Mouse (Mus musculus) heart, embryonic 16.5 days (tissue): ENCODE data around the gene Pde9a. TPM values are rescaled to one million over a fixed set of nuclear protein-coding genes. Genes with fewer than 3 reads are reported as not detected.

Experiments
- ATAC-seq: fragments of 200-750 bp; cut with Nextera tagmentation; replicated peaks from 2 replicates; pipeline ENCODE4 v1.8.0; 2017; ENCODE audit warnings: moderate number of reproducible peaks; ENCODE audit not compliant: insufficient read depth, low FRiP score; ENCODE audit errors: extremely low read depth
- H3K27ac ChIP-seq: fragments of 300-500 bp; sonication (generic); 2 replicates; pipeline ENCODE4 v1.5.1; 2014; ENCODE audit warnings: mild to moderate bottlenecking, low read length, control low read depth, moderate library complexity
- H3K27me3 ChIP-seq: fragments of 300-500 bp; sonication (generic); 2 replicates; pipeline ENCODE4 v1.6.1; 2014; ENCODE audit warnings: low read length, mixed read lengths; ENCODE audit not compliant: control insufficient read depth, insufficient read depth
- H3K36me3 ChIP-seq: fragments of 300-500 bp; sonication (generic); 2 replicates; pipeline ENCODE4 v1.6.1; 2014; ENCODE audit not compliant: control insufficient read depth, insufficient read depth
- H3K4me1 ChIP-seq: fragments of 300-500 bp; sonication (generic); 2 replicates; pipeline ENCODE4 v1.6.1; 2014; ENCODE audit warnings: low read length, mixed read lengths; ENCODE audit not compliant: control insufficient read depth, insufficient read depth
- H3K4me2 ChIP-seq: fragments of 300-500 bp; sonication (generic); 2 replicates; pipeline ENCODE4 v1.6.1; 2014; ENCODE audit warnings: low read depth, mild to moderate bottlenecking, control low read depth, low read length
- H3K4me3 ChIP-seq: fragments of 300-500 bp; sonication (generic); 2 replicates; pipeline ENCODE4 v1.5.1; 2014; ENCODE audit warnings: mild to moderate bottlenecking, control low read depth, low read length
- H3K9ac ChIP-seq: fragments of 300-500 bp; sonication (generic); 2 replicates; pipeline ENCODE4 v1.6.1; 2014; ENCODE audit warnings: low read length, control low read depth
- H3K9me3 ChIP-seq: fragments of 300-500 bp; sonication (generic); replicated peaks from 2 replicates; pipeline ENCODE4 v1.6.1; 2016; ENCODE audit warnings: low read length; ENCODE audit not compliant: control insufficient read depth
- WGBS: fragments of 180-500 bp; shearing (Covaris S2); extraction: QIAGEN DNeasy Blood & Tissue Kit; methylation state at CpG from one replicate; pipeline ENCODE4 v1.1.7; 2014; 5-methylcytosine and 5-hydroxymethylcytosine counted together
- polyA plus RNA-seq: library from polyadenylated mRNA; unstranded; fragments of >200 nt; fragmentation: Nextera tagmentation; extraction: Ambion mirVana; gene quantifications from 2 replicates; pipeline ENCODE4 v1.2.1, GENCODE M21; 2015

Gene Pde9a
- polyA plus RNA-seq, 1 experiment from 2014 or later: 7.4 TPM

DNA sequence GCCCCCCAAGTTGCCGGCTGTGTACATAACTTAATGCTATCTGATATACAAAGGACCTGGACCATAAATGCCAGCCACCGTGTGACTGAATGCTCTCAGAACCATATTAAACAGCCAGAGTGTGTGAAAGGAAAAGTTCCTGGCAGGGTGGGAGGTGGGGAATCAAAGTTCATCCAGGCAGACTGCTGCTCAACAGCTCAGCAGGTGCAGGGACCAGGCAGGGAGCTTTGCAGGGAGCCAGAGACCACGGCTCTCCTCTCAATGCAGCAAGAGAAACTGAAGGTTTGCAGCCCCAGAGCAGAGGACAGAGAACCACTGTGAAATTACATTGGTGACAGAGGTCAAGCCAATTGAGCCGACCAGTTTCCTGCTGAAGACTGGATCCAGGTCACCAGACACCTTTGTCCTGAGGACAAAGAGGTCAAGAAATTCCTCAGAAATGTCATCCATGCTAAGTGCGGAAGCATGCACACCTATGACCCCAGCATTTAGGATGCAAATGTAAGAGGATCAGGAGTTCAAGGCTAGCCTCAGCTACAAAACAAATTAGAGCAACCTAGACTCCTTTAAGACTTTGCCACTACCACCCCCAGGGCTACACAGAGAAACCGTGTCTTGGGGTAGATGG is 101.5 kb downstream of the Pde9a start:
- ATAC-seq: no peak
- H3K9ac ChIP-seq: no peak overlapping the region
- H3K4me2 ChIP-seq: no peak overlapping the region
- no peaks in the 10 kb centered on the region for H3K4me1 ChIP-seq
- no peaks in the 10 kb centered on the region for H3K27me3 ChIP-seq
- no peak overlapping the region for H3K4me3 ChIP-seq
- no peaks in the 10 kb centered on the region for H3K36me3 ChIP-seq
- no peaks in the 10 kb centered on the region for H3K9me3 ChIP-seq
- whole genome bisulfite sequencing: 53% methylated on average over 6 of the region's 6 CpGs
- no peak overlapping the region for H3K27ac ChIP-seq

DNA sequence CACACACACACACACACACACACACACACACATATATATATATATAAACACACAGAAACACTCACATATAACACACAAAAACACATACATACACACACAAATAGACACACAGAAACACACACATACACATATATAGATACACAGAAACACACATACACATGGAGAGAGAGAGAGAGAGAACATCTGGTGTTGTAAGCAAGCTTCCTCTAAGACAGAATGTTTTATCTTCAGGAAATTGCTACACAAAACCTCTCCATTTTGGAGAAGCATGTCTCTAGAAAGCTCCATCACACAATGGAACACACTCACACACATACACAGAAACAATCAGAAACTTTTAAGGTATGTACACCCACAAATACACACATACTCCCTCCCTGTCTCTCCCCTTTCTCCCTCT is 105.3 kb downstream of the Pde9a start:
- H3K4me2 ChIP-seq: no peak overlapping the region
- H3K27ac ChIP-seq: no peak overlapping the region
- ATAC-seq: no peak
- no peak overlapping the region for H3K4me3 ChIP-seq
- H3K36me3 ChIP-seq: peaks cover 4% of the 10 kb centered on the region
- no peaks in the 10 kb centered on the region for H3K9me3 ChIP-seq
- H3K9ac ChIP-seq: no peak overlapping the region
- no peaks in the 10 kb centered on the region for H3K27me3 ChIP-seq
- H3K4me1 ChIP-seq: no peaks in the 10 kb centered on the region

DNA sequence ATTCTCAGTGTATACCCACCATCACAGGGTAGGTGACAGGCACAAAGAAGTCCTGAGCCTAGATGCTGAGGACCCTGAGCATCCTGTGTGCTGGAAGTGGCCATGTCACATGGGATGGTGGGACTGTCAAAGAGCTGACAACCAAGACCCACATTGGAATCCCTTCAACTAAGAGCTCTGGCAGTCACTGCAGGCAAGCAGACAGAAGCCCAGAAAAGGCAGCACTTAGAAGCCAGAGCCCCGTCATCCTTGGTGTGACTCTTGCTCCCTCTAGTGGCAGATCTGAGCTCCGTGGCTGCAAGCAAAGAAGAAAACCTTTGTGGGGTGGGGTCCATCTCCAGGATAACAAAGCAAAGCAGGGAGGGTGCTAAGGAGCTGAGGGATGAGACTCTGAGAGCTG is 106.4 kb downstream of the Pde9a start:
- Histone ChIP-seq H3K27ac (no peak overlapping the region), H3K4me1 (no peaks in the 10 kb centered on the region), H3K4me2 (no peak overlapping the region), H3K36me3 (peaks cover 10% of the 10 kb centered on the region), H3K4me3 (no peak overlapping the region), H3K9ac (no peak overlapping the region), H3K27me3 (no peaks in the 10 kb centered on the region), H3K9me3 (no peaks in the 10 kb centered on the region)
- no peak for ATAC-seq
- 0% methylated on average over 2 of the region's 2 CpGs for WGBS

DNA sequence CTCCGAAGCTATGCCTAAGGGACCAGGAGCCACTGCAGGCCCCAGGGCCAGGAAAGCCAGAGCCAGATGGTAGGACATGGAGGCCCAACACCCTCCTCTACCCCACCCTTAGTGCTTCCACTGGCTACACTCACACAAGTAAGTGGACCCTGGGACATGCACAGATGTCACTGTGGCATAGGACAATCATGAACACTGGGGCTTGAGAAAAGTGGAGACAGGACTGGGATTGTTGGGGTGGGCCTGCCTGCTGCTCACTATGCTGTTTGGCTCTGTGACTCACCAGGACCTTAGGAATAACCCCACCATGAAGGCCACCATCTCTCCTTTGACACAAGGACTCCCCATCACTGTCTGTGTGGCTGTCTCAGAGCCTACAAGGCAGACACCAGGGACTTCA is 109.0 kb downstream of the Pde9a start:
- Histone ChIP-seq H3K27me3 (no peaks in the 10 kb centered on the region), H3K9me3 (no peaks in the 10 kb centered on the region), H3K4me1 (no peaks in the 10 kb centered on the region), H3K4me3 (no peak overlapping the region), H3K27ac (no peak overlapping the region), H3K4me2 (no peak overlapping the region), H3K9ac (no peak overlapping the region), H3K36me3 (peaks cover 24% of the 10 kb centered on the region)
- ATAC-seq: no peak
- 91% methylated on average over 1 of the region's 1 CpGs for WGBS

DNA sequence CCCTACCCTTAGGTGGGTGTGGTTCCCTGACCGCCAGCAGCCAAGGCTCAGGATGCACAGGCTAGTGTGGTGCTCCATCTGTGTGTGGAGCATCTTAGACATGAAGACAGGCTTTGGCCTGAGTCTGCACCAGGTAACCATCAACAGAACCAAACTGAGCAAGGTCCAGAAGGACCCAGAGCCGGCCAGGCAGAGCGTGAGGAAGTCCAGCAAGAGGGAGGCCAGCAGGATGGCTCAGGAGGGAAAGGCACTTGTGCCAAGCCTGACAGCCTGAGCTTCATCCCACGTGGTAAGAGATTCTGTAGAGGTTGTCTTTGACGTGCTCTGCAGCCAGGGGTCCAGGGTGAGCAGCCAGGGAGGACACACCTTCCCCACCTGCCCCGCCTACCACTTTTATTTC is 111.7 kb downstream of the Pde9a start:
- Histone ChIP-seq H3K27me3 (no peaks in the 10 kb centered on the region), H3K4me1 (no peaks in the 10 kb centered on the region), H3K4me2 (no peak overlapping the region), H3K36me3 (peaks cover 32% of the 10 kb centered on the region), H3K9ac (no peak overlapping the region), H3K9me3 (no peaks in the 10 kb centered on the region), H3K4me3 (no peak overlapping the region), H3K27ac (no peak overlapping the region)
- no peak for ATAC-seq
- WGBS: 81% methylated on average over 6 of the region's 6 CpGs

DNA sequence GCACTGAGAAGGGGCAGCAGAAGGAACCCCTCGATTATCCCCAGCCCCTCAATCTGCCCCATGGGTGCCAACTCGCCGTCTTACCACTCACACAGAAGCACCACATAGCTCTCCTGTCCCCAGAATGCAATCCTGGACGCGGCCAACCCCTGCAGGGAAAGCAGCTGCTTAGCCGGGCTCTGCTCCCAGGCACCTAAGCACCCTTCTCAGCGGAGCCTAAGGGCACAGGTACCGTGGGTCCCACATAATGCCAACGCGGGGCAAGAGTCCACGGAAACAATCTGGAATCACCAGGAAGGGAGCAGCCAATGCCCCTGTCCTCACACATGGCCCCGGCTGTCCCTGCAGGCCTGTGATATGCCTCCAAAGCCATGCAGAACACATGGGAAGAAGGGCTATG is 113.7 kb downstream of the Pde9a start:
- Histone ChIP-seq H3K27me3 (no peaks in the 10 kb centered on the region), H3K9me3 (no peaks in the 10 kb centered on the region), H3K4me2 (no peak overlapping the region), H3K36me3 (peaks cover 35% of the 10 kb centered on the region), H3K4me3 (no peak overlapping the region), H3K27ac (no peak overlapping the region), H3K4me1 (no peaks in the 10 kb centered on the region), H3K9ac (no peak overlapping the region)
- WGBS: 90% methylated on average over 12 of the region's 12 CpGs
- ATAC-seq: no peak

DNA sequence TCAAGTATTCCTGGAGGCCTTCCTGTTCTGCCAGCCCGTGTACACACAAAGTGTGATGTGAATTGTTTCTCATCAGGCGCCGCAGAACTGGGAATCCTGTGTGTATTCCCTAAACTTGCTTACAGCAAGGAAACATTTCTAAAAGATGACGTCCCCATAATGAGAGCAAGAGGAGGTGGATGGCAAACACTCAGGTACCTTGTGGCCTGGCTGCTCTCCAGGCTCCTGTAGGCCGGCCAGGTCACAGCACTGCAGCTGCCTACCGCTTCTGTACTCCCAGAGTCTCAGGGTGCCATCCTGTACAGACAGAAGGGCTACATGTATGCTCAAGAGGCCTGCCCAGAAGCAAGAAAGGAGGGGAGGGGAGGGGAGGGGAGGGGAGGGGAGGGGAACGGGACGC is 114.4 kb downstream of the Pde9a start:
- Histone ChIP-seq H3K36me3 (peaks cover 35% of the 10 kb centered on the region), H3K27ac (no peak overlapping the region), H3K4me1 (no peaks in the 10 kb centered on the region), H3K9ac (no peak overlapping the region), H3K4me3 (no peak overlapping the region), H3K27me3 (no peaks in the 10 kb centered on the region), H3K9me3 (no peaks in the 10 kb centered on the region), H3K4me2 (no peak overlapping the region)
- ATAC-seq: no peak
- WGBS: 87% methylated on average over 8 of the region's 8 CpGs

DNA sequence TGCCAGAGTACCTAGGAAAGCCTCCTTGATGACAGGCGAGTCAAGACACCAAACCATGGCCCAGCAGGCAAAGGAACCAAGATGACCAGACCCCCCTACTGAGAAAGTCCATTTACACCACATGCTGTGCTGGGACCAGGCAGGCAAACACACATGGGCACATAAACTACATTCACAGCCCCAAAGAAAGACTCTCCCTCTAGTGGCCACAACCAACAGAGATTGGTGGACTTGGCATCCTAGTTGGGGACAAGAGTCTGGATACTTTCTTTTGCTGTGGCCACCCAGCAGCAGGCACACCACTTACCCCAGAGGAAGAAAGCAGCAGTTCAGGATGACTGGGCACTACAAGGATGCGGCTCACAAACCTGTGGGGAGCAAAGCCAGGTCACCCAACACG is 114.9 kb downstream of the Pde9a start:
- H3K4me3 ChIP-seq: no peak overlapping the region
- H3K27me3 ChIP-seq: no peaks in the 10 kb centered on the region
- H3K36me3 ChIP-seq: peaks cover 38% of the 10 kb centered on the region
- no peaks in the 10 kb centered on the region for H3K4me1 ChIP-seq
- H3K27ac ChIP-seq: no peak overlapping the region
- H3K9ac ChIP-seq: no peak overlapping the region
- 77% methylated on average over 3 of the region's 3 CpGs for WGBS
- H3K9me3 ChIP-seq: no peaks in the 10 kb centered on the region
- H3K4me2 ChIP-seq: no peak overlapping the region
- no peak for ATAC-seq

DNA sequence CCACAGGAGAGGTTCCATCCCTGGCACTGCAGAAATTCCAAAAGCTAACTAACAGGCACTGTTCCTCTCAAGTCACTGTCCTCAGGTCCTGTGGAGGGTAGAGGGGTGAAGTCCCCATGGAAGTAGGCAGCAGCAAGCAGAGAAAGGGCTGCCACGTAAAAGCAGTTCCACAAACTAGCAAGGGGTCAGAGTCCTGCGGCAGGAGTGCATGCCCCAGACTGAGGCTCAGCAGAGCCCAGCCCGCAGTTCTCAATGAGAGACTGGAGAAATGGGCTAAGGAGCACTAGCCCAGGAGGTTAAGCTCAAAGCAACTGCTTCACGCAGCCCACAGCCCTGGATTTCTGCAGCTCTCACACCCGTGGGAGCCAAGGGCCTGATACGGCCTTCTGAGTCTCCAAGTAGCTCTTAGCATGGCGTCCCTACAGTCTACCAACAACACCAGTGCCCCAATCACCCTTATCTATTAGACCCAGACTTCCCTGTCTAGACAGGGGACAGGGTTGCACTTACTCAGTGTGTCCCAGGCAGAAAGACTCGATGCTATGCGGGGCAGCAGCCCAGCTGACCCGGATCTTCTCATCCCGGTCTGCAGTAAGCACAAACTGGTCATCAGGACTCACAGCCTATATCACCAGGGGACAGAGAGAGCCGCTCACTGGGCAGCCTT is 116.4 kb downstream of the Pde9a start:
- no peaks in the 10 kb centered on the region for H3K9me3 ChIP-seq
- no peak overlapping the region for H3K4me2 ChIP-seq
- H3K9ac ChIP-seq: no peak overlapping the region
- ATAC-seq: no peak
- no peak overlapping the region for H3K4me3 ChIP-seq
- H3K36me3 ChIP-seq: peaks cover 28% of the 10 kb centered on the region
- H3K27ac ChIP-seq: no peak overlapping the region
- H3K4me1 ChIP-seq: no peaks in the 10 kb centered on the region
- no peaks in the 10 kb centered on the region for H3K27me3 ChIP-seq
- WGBS: 79% methylated on average over 12 of the region's 12 CpGs
